Mouse (Mus musculus) CH12.LX (cell line): ENCODE measurements around the gene Nras. TPM values are rescaled to one million over a fixed set of nuclear protein-coding genes. Genes with fewer than 3 reads are reported as not detected.

Experiments
- DNase-seq: peaks from one replicate; pipeline ENCODE4 v3.0.0-alpha.2; 2013; ENCODE audit errors: extremely low read depth
- H3K27ac ChIP-seq: 2 replicates; pipeline ENCODE4 v1.5.1; 2012; ENCODE audit warnings: low read depth, mild to moderate bottlenecking, control low read depth, moderate library complexity; ENCODE audit not compliant: insufficient read depth
- H3K27me3 ChIP-seq: replicated peaks from 2 replicates; pipeline ENCODE3; 2012; ENCODE audit warnings: inconsistent platforms
- H3K36me3 ChIP-seq, 2 experiments: replicated peaks in 1 of 2; 2 replicates each; pipeline versions ENCODE3 to v1.6.1; 2012; ENCODE audit warnings: inconsistent platforms in 1 of 2, low read length in 1 of 2, mild to moderate bottlenecking in 1 of 2, mixed read lengths in 1 of 2, moderate library complexity in 1 of 2; ENCODE audit not compliant: control insufficient read depth in 1 of 2, insufficient read depth in 1 of 2
- H3K4me1 ChIP-seq, 2 experiments: 2 replicates each; pipeline ENCODE4 v1.6.1; 2012; ENCODE audit warnings: inconsistent platforms in 1 of 2, moderate library complexity in 1 of 2; ENCODE audit not compliant: insufficient read depth in 2 of 2, control insufficient read depth in 1 of 2
- H3K4me2 ChIP-seq: 2 replicates; pipeline ENCODE4 v1.6.1; 2012; ENCODE audit warnings: low read depth, mild to moderate bottlenecking, control low read depth; ENCODE audit not compliant: poor library complexity, insufficient read depth, severe bottlenecking
- H3K4me3 ChIP-seq, 3 experiments: fragments of 150-350 bp in 1 of 3; sonication (generic) in 1 of 3; replicated peaks in 1 of 3; 2 replicates each; pipeline versions ENCODE3 to v1.5.1; 2011 to 2012; ENCODE audit warnings: low read depth in 2 of 3, low read length in 2 of 3, mild to moderate bottlenecking in 2 of 3, moderate library complexity in 2 of 3, control low read depth in 1 of 3, improper control_type of control experiment in 1 of 3, inconsistent platforms in 1 of 3, mixed read lengths in 1 of 3; ENCODE audit not compliant: poor library complexity in 1 of 3
- H3K79me2 ChIP-seq: replicated peaks from 2 replicates; pipeline ENCODE4 v1.6.1; 2012; ENCODE audit warnings: mild to moderate bottlenecking, moderate library complexity; ENCODE audit not compliant: control insufficient read depth, poor library complexity, insufficient read depth, severe bottlenecking; ENCODE audit errors: extremely low read depth
- H3K9ac ChIP-seq: 2 replicates; pipeline ENCODE4 v1.6.1; 2012; ENCODE audit warnings: low read depth, mild to moderate bottlenecking, control low read depth, moderate library complexity; ENCODE audit not compliant: insufficient read depth
- H3K9me3 ChIP-seq: replicated peaks from 2 replicates; pipeline ENCODE3; 2012; ENCODE audit warnings: low read length, inconsistent platforms, mixed read lengths
- BHLHE40 ChIP-seq: IDR thresholded peaks from 2 replicates; pipeline ENCODE4 v1.6.1; 2011; ENCODE audit warnings: mild to moderate bottlenecking, low read depth, low read length, improper control_type of control experiment
- CHD1 ChIP-seq: IDR thresholded peaks from 2 replicates; pipeline ENCODE4 v1.6.1; 2012; ENCODE audit warnings: low read depth, low read length, improper control_type of control experiment, inconsistent platforms
- CTCF ChIP-seq, 2 experiments: IDR thresholded peaks in 1 of 2; conservative IDR thresholded peaks in 1 of 2; 2 replicates each; pipeline ENCODE4 v1.5.1; 2011 to 2012; ENCODE audit warnings: low read depth in 2 of 2, low read length in 2 of 2, improper control_type of control experiment in 1 of 2, inconsistent platforms in 1 of 2, mild to moderate bottlenecking in 1 of 2, moderate library complexity in 1 of 2
- ELF1 ChIP-seq: IDR thresholded peaks from 2 replicates; pipeline ENCODE4 v1.6.1; 2014; ENCODE audit warnings: low read depth, mild to moderate bottlenecking, inconsistent platforms, low read length, improper control_type of control experiment
- EP300 ChIP-seq: IDR thresholded peaks from 2 replicates; pipeline ENCODE4 v1.6.1; 2011; ENCODE audit warnings: low read length, improper control_type of control experiment
- GABPA ChIP-seq: IDR thresholded peaks from 2 replicates; pipeline ENCODE4 v1.6.1; 2012; ENCODE audit warnings: low read depth, low read length, improper control_type of control experiment, inconsistent platforms; ENCODE audit not compliant: insufficient replicate concordance
- IRF4 ChIP-seq: IDR thresholded peaks from 2 replicates; pipeline ENCODE4 v1.6.1; 2014; ENCODE audit warnings: low read depth, mild to moderate bottlenecking, inconsistent platforms, low read length, improper control_type of control experiment
- KAT2A ChIP-seq: IDR thresholded peaks from 2 replicates; pipeline ENCODE4 v1.6.1; 2012; ENCODE audit warnings: low read length, improper control_type of control experiment, inconsistent platforms; ENCODE audit not compliant: insufficient replicate concordance
- MAZ ChIP-seq: IDR thresholded peaks from 2 replicates; pipeline ENCODE4 v1.6.1; 2012; ENCODE audit warnings: low read depth, mild to moderate bottlenecking, inconsistent platforms, low read length, improper control_type of control experiment, moderate library complexity
- MEF2A ChIP-seq: IDR thresholded peaks from 2 replicates; pipeline ENCODE4 v1.6.1; 2014; ENCODE audit warnings: low read depth, mild to moderate bottlenecking, inconsistent platforms, low read length, improper control_type of control experiment, borderline replicate concordance
- MYC ChIP-seq: IDR thresholded peaks from 2 replicates; pipeline ENCODE4 v1.6.1; 2011; ENCODE audit warnings: low read depth, mild to moderate bottlenecking, improper control_type of control experiment, low read length
- NELFE ChIP-seq: IDR thresholded peaks from 2 replicates; pipeline ENCODE4 v1.6.1; 2011; ENCODE audit warnings: low read depth, low read length, improper control_type of control experiment
- NRF1 ChIP-seq: IDR thresholded peaks from 2 replicates; pipeline ENCODE4 v1.6.1; 2014; ENCODE audit warnings: low read depth, mild to moderate bottlenecking, inconsistent platforms, low read length, improper control_type of control experiment, moderate library complexity
- PAX5 ChIP-seq: IDR thresholded peaks from 2 replicates; pipeline ENCODE4 v1.6.1; 2012; ENCODE audit warnings: low read length, inconsistent platforms, mixed read lengths
- POLR2A ChIP-seq: IDR thresholded peaks from 2 replicates; pipeline ENCODE4 v1.6.1; 2011; ENCODE audit warnings: low read depth, mild to moderate bottlenecking, improper control_type of control experiment, low read length
- POLR2AphosphoS2 ChIP-seq: IDR thresholded peaks from 2 replicates; pipeline ENCODE4 v1.6.1; 2011; ENCODE audit warnings: low read depth, low read length, improper control_type of control experiment
- RAD21 ChIP-seq: IDR thresholded peaks from 2 replicates; pipeline ENCODE4 v1.6.1; 2011; ENCODE audit warnings: low read depth, mild to moderate bottlenecking, low read length, improper control_type of control experiment, moderate library complexity
- RCOR1 ChIP-seq: conservative IDR thresholded peaks from 2 replicates; pipeline ENCODE4 v1.6.1; 2012; ENCODE audit warnings: low read depth, mild to moderate bottlenecking, inconsistent platforms, low read length, improper control_type of control experiment
- SIN3A ChIP-seq: IDR thresholded peaks from 2 replicates; pipeline ENCODE4 v1.6.1; 2012; ENCODE audit warnings: low read length, improper control_type of control experiment, inconsistent platforms
- TBP ChIP-seq: conservative IDR thresholded peaks from 2 replicates; pipeline ENCODE4 v1.6.1; 2011; ENCODE audit warnings: low read depth, low read length, improper control_type of control experiment
- USF2 ChIP-seq: conservative IDR thresholded peaks from 2 replicates; pipeline ENCODE4 v1.6.1; 2011; ENCODE audit warnings: low read depth, low read length, improper control_type of control experiment
- ZC3H11A ChIP-seq: IDR thresholded peaks from 2 replicates; pipeline ENCODE4 v1.6.1; 2012; ENCODE audit warnings: low read depth, mild to moderate bottlenecking, inconsistent platforms, low read length, improper control_type of control experiment
- ZNF384 ChIP-seq: IDR thresholded peaks from 2 replicates; pipeline ENCODE4 v1.6.1; 2012; ENCODE audit warnings: low read depth, low read length, improper control_type of control experiment, inconsistent platforms
- dilution Hi-C: fragments of 300-500 bp; cut with MboI; formaldehyde crosslinking; loops from 2 replicates; pipeline ENCODE4 v1.14.3; 2020; ENCODE audit warnings: low sequenced_read_pairs; ENCODE audit not compliant: extremely low pct_unique_long_range_greater_than_20kb, extremely low pct_ligation_motif_present
- in situ Hi-C: fragments of 300-500 bp; cut with MboI; formaldehyde crosslinking; loops from 3 replicates; pipeline ENCODE4 v1.14.3; 2019; ENCODE audit warnings: low sequenced_read_pairs, low pct_ligation_motif_present, low pct_unique_long_range_greater_than_20kb, mixed read lengths
- polyA plus RNA-seq: library from polyadenylated mRNA; unstranded; fragments of >175 nt; gene quantifications from 2 replicates; pipeline ENCODE4 v1.2.1, GENCODE M21; 2012; ENCODE audit warnings: low read depth; ENCODE audit not compliant: insufficient read length
- total RNA-seq, 2 experiments: library from RNA; depleted of rRNA; stranded (reverse); fragments of 300-350 nt in 1 of 2; fragments of >200 nt in 1 of 2; gene quantifications; 2 replicates each; pipeline ENCODE4 v1.2.3; 2012 to 2014

The Nras gene
- total and polyA plus RNA-seq, 3 experiments = 47.7 to 69.1 (median 49.7) TPM

DNA sequence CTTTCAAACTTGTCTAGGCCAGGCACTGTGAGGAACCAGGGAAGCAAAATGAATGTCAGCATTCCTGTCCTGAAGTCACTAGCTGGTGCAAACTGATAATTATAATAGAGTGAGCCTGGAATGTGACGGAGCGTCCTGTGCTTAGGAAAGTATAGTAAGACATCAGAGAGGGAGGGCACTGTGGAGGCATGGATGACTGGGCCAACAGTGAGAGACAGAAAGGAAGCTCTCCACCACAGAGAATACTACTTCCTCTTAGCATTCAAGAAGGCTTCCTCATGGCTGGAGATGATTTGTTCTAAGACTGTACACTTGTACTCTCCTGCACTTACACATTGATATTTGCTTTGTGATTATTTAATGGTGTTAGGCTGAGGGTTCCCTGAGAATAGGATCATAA, 40.7 kb upstream of the Nras start:
- H3K79me2 ChIP-seq = peaks cover 17% of the 10 kb centered on the region
- TF ChIP-seq NRF1 (no peak), MYC (peak; percentile 58; the same call in 1 of the 2 replicates), CHD1 (no peak), MAZ (no peak), IRF4 (peak; percentile 21; the same call in 1 of the 2 replicates), USF2 (no peak), POLR2A (peak; percentile 34; the same call in 1 of the 2 replicates), POLR2AphosphoS2 (no peak)
- peaks cover 8 to 21% of the 10 kb centered on the region in 2 experiments; a peak in 3 of 4 replicates for H3K4me1 ChIP-seq
- H3K4me2 ChIP-seq = no peak overlapping the region
- dilution Hi-C loops = no loop called here
- H3K27me3 ChIP-seq = no peaks in the 10 kb centered on the region
- no peak overlapping the region for H3K4me3 ChIP-seq
- H3K9me3 ChIP-seq = no peaks in the 10 kb centered on the region
- peak; percentile 67 for DNase-seq
- in situ Hi-C loops = no loop called here
- no peak overlapping the region; the same call in 1 of the 2 replicates for H3K27ac ChIP-seq
- H3K36me3 ChIP-seq = peaks cover 0 to 4% of the 10 kb centered on the region in 2 experiments
- H3K9ac ChIP-seq = peak overlapping the region; percentile 13; the same call in 1 of the 2 replicates

DNA sequence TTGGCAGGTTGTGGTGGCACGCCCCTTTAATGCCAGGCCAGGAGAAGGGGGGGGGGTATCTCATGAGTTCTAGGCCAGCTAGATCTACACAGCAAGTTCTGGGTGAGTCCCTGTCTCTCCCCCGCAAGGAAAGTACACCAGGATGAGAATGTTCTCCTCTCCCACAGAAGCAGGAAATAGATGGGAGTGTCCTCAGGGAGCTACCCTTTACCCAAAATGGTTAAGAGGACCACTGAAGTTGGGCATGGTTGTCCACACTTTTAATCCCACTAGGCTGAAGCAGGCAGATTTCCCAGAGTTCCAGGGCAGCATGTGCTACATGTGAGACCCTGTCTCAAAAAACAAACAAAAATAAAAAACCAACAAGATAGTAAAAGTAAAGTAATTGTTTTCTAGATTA, 38.6 kb upstream of the Nras start:
- H3K4me1 ChIP-seq = peaks cover 11 to 27% of the 10 kb centered on the region in 2 experiments; a peak in 3 of 4 replicates
- peak overlapping the region; percentile 81; the same call in 1 of the 2 replicates for H3K9ac ChIP-seq
- no peak overlapping the region for H3K27ac ChIP-seq

More for the DNA sequence above, 38.6 kb upstream of the Nras start:
- no peak for DNase-seq
- in situ Hi-C loops = no loop called here
- no peaks in the 10 kb centered on the region for H3K9me3 ChIP-seq
- no peaks in the 10 kb centered on the region for H3K27me3 ChIP-seq
- H3K79me2 ChIP-seq = peaks cover 35% of the 10 kb centered on the region
- dilution Hi-C loops = no loop called here
- H3K4me3 ChIP-seq = peak overlapping the region in 2 of 3 experiments; percentile 20 to 93
- peaks cover 0 to 9% of the 10 kb centered on the region in 2 experiments for H3K36me3 ChIP-seq
- TF ChIP-seq RAD21 (no peak), CTCF (conservative IDR thresholded peaks at IDR 0.05 in 1 of 2, IDR thresholded peaks at IDR 0.05 in 1 of 2; ENCODE audit: low read depth in 2 of 2, low read length in 2 of 2) (no peak), BHLHE40 (no peak), POLR2AphosphoS2 (no peak), KAT2A (no peak), EP300 (no peak), PAX5 (no peak), MEF2A (no peak), USF2 (no peak), SIN3A (no peak), NELFE (no peak), ZC3H11A (no peak), ZNF384 (no peak), TBP (no peak), IRF4 (no peak), GABPA (no peak), RCOR1 (no peak), ELF1 (no peak)
- no peak overlapping the region; the same call in 1 of the 2 replicates for H3K4me2 ChIP-seq
